In genomic region chr4:150096309-150096708, GRCm38 (mm10) we compare ENCODE assay signal across 28 mouse cellular contexts. TPM values are rescaled to one million over a fixed set of nuclear protein-coding genes. Genes with fewer than 3 reads are reported as not detected.
DNase-seq lines count a peak whose midpoint lies in the region; ATAC-seq and TF ChIP-seq lines count a peak whose summit lies in the region.
"Had no signal": no experiment of that assay in that cellular context is flagged by ENCODE, and none has a peak within 500 bp of the region (broad histone marks: within the 10 kb centered on the region; RNA-seq: fewer than 3 reads in every experiment).

No protein-coding gene starts in this region.

- no peak for DNase-seq in gastrocnemius, adult 2 months
- DNase-seq in gastrocnemius, adult 8-10 months (ENCODE audit: low spot score in 2 of 2) = no peak
- DNase-seq in A20 (ENCODE audit: low read depth, low spot score) = peak; percentile 72
- DNase-seq in layer of hippocampus, adult 9-10 months (ENCODE audit: low spot score) = no peak
- DNase-seq in cerebellum, adult 9-10 months = no peak
- DNase-seq: adrenal gland, adult 2 months; adrenal gland, postnatal 10 days; adrenal gland, postnatal 25 days; cerebellum, adult 11 months; cerebellum, adult 18-20 months; cerebellum, adult 8-10 months; cerebellum, postnatal 10 days; cerebellum, postnatal 25 days; forebrain, postnatal 0 days had no signal

- no peak overlapping the region for H3K4me3 ChIP-seq in gastrocnemius, adult 2 months
- H3K4me3 ChIP-seq: embryonic facial prominence, embryonic 10.5 days; embryonic facial prominence, embryonic 12.5 days; forebrain, embryonic 13.5 days; forebrain, embryonic 15.5 days had no signal

- TF ChIP-seq CTCF in gastrocnemius, adult 2 months (IDR thresholded peaks at IDR 0.05) = no peak

- H3K27ac ChIP-seq in gastrocnemius, adult 2 months = peak overlapping the region; percentile 9; the same call in 1 of the 2 replicates
- H3K27ac ChIP-seq: embryonic facial prominence, embryonic 10.5 days; embryonic facial prominence, embryonic 12.5 days; forebrain, embryonic 13.5 days; forebrain, embryonic 15.5 days had no signal

- intact Hi-C loops in gastrocnemius, adult 2 months (cut with DNase I) = loop anchor here (10.0 kb wide), 1 partner anchor 292 kb away; no protein-coding TSS in a partner anchor

- peak; percentile 29 for ATAC-seq in activated CD4-positive, CD25-positive, alpha-beta regulatory T cell, adult 4 months
- ATAC-seq: forebrain, embryonic 13.5 days; forebrain, embryonic 15.5 days; forebrain, postnatal 0 days; Patski had no signal

RNA-seq across cellular contexts. Expression of gene Gpr157, which starts 9.1 kb away (rescaled TPM):
- 10 to 100 TPM; 41.7 to 51.3 TPM for total RNA-seq in gastrocnemius, adult 2 months (2021)
- 10 to 100 TPM; 32.3 to 43.2 (median 36.3) TPM for total RNA-seq in gastrocnemius, adult 8-10 months (2022)
- under 1 TPM; 0.33 to 0.42 TPM for polyA plus RNA-seq in activated CD4-positive, CD25-positive, alpha-beta regulatory T cell, adult 4 months (2017; shearing (Covaris generic))

RNA-seq across cellular contexts. Expression of gene Slc2a5, which starts 22.8 kb away (rescaled TPM):
- not detected for total RNA-seq in gastrocnemius, adult 2 months (2021)
- total RNA-seq in gastrocnemius, adult 8-10 months (2022) = not detected
- polyA plus RNA-seq in activated CD4-positive, CD25-positive, alpha-beta regulatory T cell, adult 4 months (2017; shearing (Covaris generic)) = not detected
- polyA plus RNA-seq: C2C12, G1E, Patski had no signal

RNA-seq across cellular contexts. Expression of gene Slc2a7, which starts 52.5 kb away (rescaled TPM):
- total RNA-seq in gastrocnemius, adult 2 months (2021) = not detected
- total RNA-seq in gastrocnemius, adult 8-10 months (2022) = not detected
- polyA plus RNA-seq in activated CD4-positive, CD25-positive, alpha-beta regulatory T cell, adult 4 months (2017; shearing (Covaris generic)) = not detected
- total RNA-seq: adrenal gland, adult 2 months; adrenal gland, postnatal 10 days; adrenal gland, postnatal 25 days; adrenal gland, postnatal 4 days; forebrain, postnatal 0 days had no signal
- polyA plus RNA-seq: adrenal gland, adult 2 months; brain, embryonic 14.5 days; C2C12; cortical plate, adult 2 months; embryonic facial prominence, embryonic 10.5 days; embryonic facial prominence, embryonic 12.5 days; embryonic facial prominence, embryonic 14.5 days; forebrain, embryonic 11.5 days; forebrain, embryonic 13.5 days; forebrain, embryonic 15.5 days; forebrain, postnatal 0 days; frontal cortex, adult 2 months; G1E; Patski had no signal
